Mouse (Mus musculus) Patski (cell line): Measurements from ENCODE around the gene Cbx1. TPM values are rescaled to one million over a fixed set of nuclear protein-coding genes. Genes with fewer than 3 reads are reported as not detected.

ENCODE experiments used
- ATAC-seq: fragments of 100-300 bp; one replicate; pipeline ENCODE4 v1.8.0; 2021
- CTCF ChIA-PET: fragments of 350-600 bp; sonication (Branson Sonifier 250); formaldehyde crosslinking; loops from one replicate; lab custom pipeline; 2022; ENCODE audit warnings: inconsistent platforms; lab: Charles Lee
- POLR2A ChIA-PET: fragments of 350-600 bp; sonication (Branson Sonifier 250); formaldehyde crosslinking; loops from one replicate; lab custom pipeline; 2022; ENCODE audit warnings: antibody characterized with exemption, inconsistent platforms; lab: Charles Lee
- DNase-seq: peaks from one replicate; pipeline ENCODE4 v3.0.0-alpha.2; 2011; ENCODE audit warnings: low read depth, low spot score
- H3K27me3 ChIP-seq: fragments of 371-371 bp; one replicate; pipeline ENCODE4 v1.5.1; 2021
- CTCF ChIP-seq: fragments of 100-300 bp; IDR thresholded peaks from one replicate; pipeline ENCODE4 v1.5.1; 2021
- in situ Hi-C: fragments of 300-500 bp; cut with MboI; formaldehyde crosslinking; loops from 3 replicates; pipeline ENCODE4 v1.11.1; 2018; ENCODE audit warnings: low pct_unique_long_range_greater_than_20kb, mixed read lengths
- polyA plus RNA-seq: library from polyadenylated mRNA; unstranded; gene quantifications from one replicate; pipeline ENCODE4 v1.2.3, GENCODE M21; 2021

The Cbx1 gene
- polyA plus RNA-seq, 1 experiment from 2014 or later: 111 TPM

- no peaks in the 10 kb centered on the region for H3K27me3 ChIP-seq
- in situ Hi-C loops: no loop called here
- ChIA-PET CTCF (interaction anchor here (0.9 kb wide), 2 partner anchors 12 to 19 kb away, joined by 3 read pairs; no protein-coding TSS in a partner anchor), POLR2A (no interaction called here)
- ATAC-seq (no peak), DNase-seq (no peak)
- TF ChIP-seq CTCF: no peak
Measured at GRCm38 (mm10) chr11:96760042-96760441, 28.9 kb upstream of the Cbx1 start.

DNA sequence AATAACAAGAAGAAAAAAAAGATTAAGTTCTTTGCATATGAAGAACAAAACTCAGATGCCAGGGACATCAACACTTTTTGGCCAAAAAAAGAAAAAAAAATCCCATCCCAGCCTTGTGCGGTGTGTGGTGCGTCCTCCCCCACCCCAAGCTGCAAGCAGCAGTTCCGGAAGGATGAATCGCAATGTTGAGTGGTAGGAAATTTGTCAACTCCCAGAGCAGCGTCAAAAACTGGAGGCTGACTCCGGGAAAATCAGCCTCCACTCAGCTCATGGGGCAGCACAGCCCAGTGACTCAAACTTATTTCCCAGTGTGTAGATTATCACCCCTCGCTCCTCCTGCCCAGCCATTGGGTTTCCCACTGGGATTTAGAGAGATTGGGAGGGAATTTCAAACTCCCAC, 26.9 kb upstream of the Cbx1 start:
- CTCF ChIA-PET: interaction anchor here (1.4 to 1.8 kb wide), 3 partner anchors 9 to 19 kb away, joined by 3 to 5 read pairs (median 3); no protein-coding TSS in a partner anchor
- DNase-seq: no peak
- POLR2A ChIA-PET: no interaction called here
- no peaks in the 10 kb centered on the region for H3K27me3 ChIP-seq
- in situ Hi-C loops: no loop called here
- TF ChIP-seq CTCF: no peak
- ATAC-seq: no peak

DNA sequence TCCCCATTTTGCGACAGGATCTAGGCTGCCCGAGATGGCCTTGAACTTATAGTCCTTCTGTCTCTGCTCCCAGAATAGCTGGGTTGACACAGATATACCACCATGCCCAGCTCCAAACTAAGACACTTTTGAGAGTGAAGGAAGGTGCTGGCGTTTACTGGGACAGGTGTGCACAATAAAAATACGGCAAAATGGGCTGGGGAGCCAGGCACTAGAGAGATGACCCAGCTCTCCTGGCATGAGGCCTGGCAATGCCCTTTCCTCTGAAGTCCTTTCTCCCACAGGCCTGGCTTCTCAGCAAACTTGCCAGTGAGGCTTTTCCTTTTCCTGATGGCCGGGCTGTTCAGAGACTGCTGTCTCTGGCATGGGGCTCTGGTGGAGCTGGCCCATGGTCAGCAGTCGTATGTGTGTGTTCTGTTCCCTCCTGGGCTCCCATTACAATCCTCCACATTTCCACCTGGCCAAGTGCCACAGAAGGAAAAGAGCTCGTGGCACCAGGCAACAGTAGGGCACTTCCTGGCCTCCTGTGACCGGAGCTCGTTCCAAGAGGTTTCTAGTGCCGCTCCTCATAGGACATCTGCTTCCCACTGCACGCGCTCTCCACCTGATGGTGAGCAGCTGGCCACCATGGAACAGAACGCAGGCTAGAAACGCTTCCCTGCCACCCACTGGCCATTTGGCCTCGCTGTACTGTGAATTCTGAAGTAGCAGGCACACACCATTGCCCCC, 26.0 kb upstream of the Cbx1 start:
- H3K27me3 ChIP-seq: no peaks in the 10 kb centered on the region
- TF ChIP-seq CTCF: no peak
- CTCF ChIA-PET: interaction anchor here (1.2 to 1.8 kb wide), 5 partner anchors 8 to 18 kb away, joined by 3 to 6 read pairs (median 3); no protein-coding TSS in a partner anchor
- no peak for ATAC-seq
- DNase-seq: no peak
- in situ Hi-C loops: no loop called here
- POLR2A ChIA-PET: no interaction called here

DNA sequence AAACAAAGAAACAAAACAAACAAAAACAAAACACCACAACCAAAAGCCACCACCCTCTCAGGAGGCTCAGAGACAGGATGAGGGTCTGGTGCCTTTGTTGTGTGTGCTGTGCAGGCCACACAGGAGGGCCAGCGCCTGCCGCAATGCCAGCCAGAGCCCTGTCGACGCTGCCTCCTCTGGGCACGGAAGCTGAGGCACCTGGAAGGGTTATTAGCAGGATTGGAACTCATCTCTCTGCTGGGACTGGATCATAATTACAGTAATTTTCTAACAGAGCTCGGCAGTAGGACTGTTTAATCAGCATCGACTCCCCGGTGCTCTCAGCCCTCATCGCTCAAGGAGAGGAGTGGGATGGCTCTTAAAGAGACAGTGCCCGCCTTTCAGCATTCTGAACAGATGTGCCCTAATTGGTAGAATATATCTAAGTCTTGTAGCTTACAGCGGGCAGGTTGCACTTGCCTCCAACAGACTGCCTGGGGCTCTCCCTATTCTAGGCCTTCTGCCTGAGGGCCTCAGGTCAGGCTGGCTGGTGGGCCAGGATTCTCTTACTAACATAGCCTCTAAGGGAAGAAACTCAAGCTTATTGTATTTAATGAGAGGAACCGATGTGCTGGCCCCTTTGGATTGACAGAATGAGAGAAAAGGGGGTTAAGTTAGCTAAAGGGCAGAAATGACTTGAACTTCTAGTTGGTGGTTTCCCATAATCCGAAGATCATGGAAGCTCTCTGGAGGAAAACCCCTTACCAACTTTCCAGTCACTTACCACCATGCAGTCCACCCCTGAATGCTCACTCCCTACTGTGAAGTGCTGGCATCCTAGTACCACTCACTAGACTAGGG, 24.2 kb upstream of the Cbx1 start:
- ATAC-seq: no peak
- H3K27me3 ChIP-seq: no peaks in the 10 kb centered on the region
- POLR2A ChIA-PET: interaction anchor here (1.6 kb wide), 1 partner anchor 18 kb away, joined by 3 read pairs; no protein-coding TSS in a partner anchor
- DNase-seq: no peak
- CTCF ChIA-PET: interaction anchor here (1.2 to 3.9 kb wide), 3 partner anchors 10 to 16 kb away, joined by 3 to 15 read pairs (median 4); partner anchors contain the start of gene Snx11
- no peak for TF ChIP-seq CTCF
- in situ Hi-C loops: no loop called here

GRCm38 (mm10) chr11:96765645-96766044, 23.3 kb upstream of the Cbx1 start:
- H3K27me3 ChIP-seq: no peaks in the 10 kb centered on the region
- POLR2A ChIA-PET: interaction anchor here (1.6 kb wide), 1 partner anchor 19 kb away, joined by 3 read pairs; no protein-coding TSS in a partner anchor
- no peak for TF ChIP-seq CTCF
- in situ Hi-C loops: no loop called here
- CTCF ChIA-PET: interaction anchor here (1.0 to 3.9 kb wide), 6 partner anchors 9 to 96 kb away, joined by 3 to 15 read pairs (median 4); partner anchors contain the start of gene Snx11
- no peak for ATAC-seq
- DNase-seq: no peak

GRCm38 (mm10) chr11:96766555-96766954, 22.4 kb upstream of the Cbx1 start:
- ATAC-seq (peak; percentile 84), DNase-seq (no peak)
- H3K27me3 ChIP-seq: no peaks in the 10 kb centered on the region
- in situ Hi-C loops: no loop called here
- POLR2A ChIA-PET: interaction anchor here (0.6 to 0.8 kb wide), 2 partner anchors 17 to 39 kb away, joined by 3 read pairs; no protein-coding TSS in a partner anchor
- TF ChIP-seq CTCF: no peak
- CTCF ChIA-PET: interaction anchor here (1.0 to 3.9 kb wide), 5 partner anchors 10 to 96 kb away, joined by 3 to 15 read pairs (median 4); partner anchors contain the start of gene Snx11

GRCm38 (mm10) chr11:96767096-96767495, 21.8 kb upstream of the Cbx1 start:
- in situ Hi-C loops: no loop called here

DNA sequence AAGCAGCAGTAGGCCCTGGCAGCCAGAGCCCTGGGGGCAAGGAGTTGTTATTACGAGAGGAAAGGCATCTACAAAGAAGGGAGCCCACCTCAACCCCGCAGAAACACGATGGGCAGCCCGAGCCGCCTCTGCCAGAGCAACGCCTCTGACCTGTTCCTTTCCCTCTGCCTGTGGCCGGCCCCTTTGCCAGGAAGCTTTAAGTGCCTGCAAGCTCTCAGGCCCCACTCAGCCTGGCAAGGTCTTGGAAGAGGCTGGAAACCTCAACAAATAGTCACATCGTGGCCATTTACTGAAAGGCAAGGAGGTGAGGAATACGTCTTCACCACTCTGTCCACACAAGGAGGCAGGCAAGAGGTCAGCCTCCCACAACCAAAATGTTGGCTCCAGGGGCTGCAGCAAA, 20.7 kb upstream of the Cbx1 start:
- ATAC-seq (no peak), DNase-seq (no peak)
- ChIA-PET CTCF (interaction anchor here (3.9 kb wide), 1 partner anchor 9 kb away, joined by 15 read pairs; the partner anchor contains the start of gene Snx11), POLR2A (interaction anchor here (0.6 kb wide), 1 partner anchor 27 kb away, joined by 4 read pairs; no protein-coding TSS in a partner anchor)
- in situ Hi-C loops: no loop called here
- no peak for TF ChIP-seq CTCF
- H3K27me3 ChIP-seq: no peaks in the 10 kb centered on the region

More at GRCm38 (mm10) chr11:96767096-96767495, 21.8 kb upstream of the Cbx1 start:
- ATAC-seq (peak; percentile 38), DNase-seq (no peak)
- no peak for TF ChIP-seq CTCF
- ChIA-PET CTCF (interaction anchor here (1.2 to 3.9 kb wide), 3 partner anchors 10 to 95 kb away, joined by 3 to 15 read pairs (median 7); partner anchors contain the start of gene Snx11), POLR2A (interaction anchor here (0.8 kb wide), 1 partner anchor 40 kb away, joined by 3 read pairs; no protein-coding TSS in a partner anchor)
- H3K27me3 ChIP-seq: no peaks in the 10 kb centered on the region

GRCm38 (mm10) chr11:96771274-96771975, 17.5 kb upstream of the Cbx1 start:
- H3K27me3 ChIP-seq: no peaks in the 10 kb centered on the region
- ChIA-PET CTCF (interaction anchor here (1.1 to 1.3 kb wide), 2 partner anchors 9 to 10 kb away, joined by 3 to 7 read pairs; no protein-coding TSS in a partner anchor), POLR2A (no interaction called here)
- no peak for TF ChIP-seq CTCF
- in situ Hi-C loops: no loop called here
- no peak for ATAC-seq
- DNase-seq: no peak
